ENCODE assay signal across 24 mouse cellular contexts in the genomic region with DNA sequence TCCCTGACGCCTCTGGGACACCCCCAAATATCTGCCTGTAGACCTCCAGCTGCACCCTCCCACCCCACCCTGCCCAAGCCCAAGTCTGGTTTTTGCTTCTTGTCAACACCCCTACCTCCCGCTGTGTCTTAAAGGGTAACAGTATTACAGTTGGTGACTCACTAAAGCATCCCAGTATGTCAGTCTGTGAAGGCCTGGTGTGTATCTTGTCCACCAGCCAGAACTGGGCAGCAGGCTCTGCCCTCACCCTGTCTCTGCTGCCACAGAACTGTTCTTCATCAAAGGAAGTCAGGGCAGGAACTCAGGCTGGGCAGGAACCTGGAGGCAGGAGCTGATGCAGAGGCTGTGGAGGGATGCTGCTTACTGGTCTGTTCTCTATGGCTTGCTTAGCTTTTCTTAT. TPM values are rescaled to one million over a fixed set of nuclear protein-coding genes. Genes with fewer than 3 reads are reported as not detected.
DNase-seq lines count a peak whose midpoint lies in the region; TF ChIP-seq lines count a peak whose summit lies in the region.
"Had no signal": no experiment of that assay in that cellular context is flagged by ENCODE, and none has a peak within 500 bp of the region (broad histone marks: within the 10 kb centered on the region; RNA-seq: fewer than 3 reads in every experiment).

No protein-coding gene starts in this region.

- H3K4me3 ChIP-seq in myocyte = no peak overlapping the region
- H3K4me3 ChIP-seq in embryonic facial prominence, embryonic 10.5 days = no peak overlapping the region
- H3K4me3 ChIP-seq: embryonic facial prominence, embryonic 12.5 days; embryonic facial prominence, embryonic 15.5 days; forebrain, embryonic 15.5 days; heart, embryonic 10.5 days; heart, embryonic 13.5 days had no signal

- WGBS in embryonic facial prominence, embryonic 10.5 days = 87% methylated on average over 2 of the region's 2 CpGs

- H3K27me3 ChIP-seq in myocyte (ENCODE audit: control insufficient read depth, insufficient read depth, insufficient read length) = no peaks in the 10 kb centered on the region
- no peaks in the 10 kb centered on the region for H3K27me3 ChIP-seq in embryonic facial prominence, embryonic 10.5 days (replicated peaks; ENCODE audit: low read depth, poor library complexity, severe bottlenecking)
- H3K27me3 ChIP-seq: embryonic facial prominence, embryonic 12.5 days; embryonic facial prominence, embryonic 15.5 days; forebrain, embryonic 15.5 days had no signal

- no peak overlapping the region for H3K27ac ChIP-seq in embryonic facial prominence, embryonic 10.5 days (replicated peaks)
- H3K27ac ChIP-seq: embryonic facial prominence, embryonic 12.5 days; embryonic facial prominence, embryonic 15.5 days; forebrain, embryonic 15.5 days; heart, embryonic 10.5 days; heart, embryonic 13.5 days; hindbrain, embryonic 14.5 days; hindbrain, postnatal 0 days had no signal

- H3K79me2 ChIP-seq in myocyte (ENCODE audit: control insufficient read depth, insufficient read depth) = no peaks in the 10 kb centered on the region

- H3K4me2 ChIP-seq in myocyte (ENCODE audit: low read depth) = peak overlapping the region; percentile 13
- H3K4me2 ChIP-seq: embryonic facial prominence, embryonic 12.5 days; embryonic facial prominence, embryonic 15.5 days; forebrain, embryonic 15.5 days; heart, embryonic 13.5 days; hindbrain, embryonic 14.5 days had no signal

- H3ac ChIP-seq in myocyte (ENCODE audit: control insufficient read depth, insufficient read length) = no peak overlapping the region

- H3K4me1 ChIP-seq in embryonic facial prominence, embryonic 10.5 days = peaks cover 8% of the 10 kb centered on the region

- DNase-seq in 3134 (ENCODE audit: extremely low read depth, insufficient read length, low spot score) (peak; percentile 14), 3T3-L1 (ENCODE audit: low read depth, low spot score) (peak; percentile 44), NIH3T3 (ENCODE audit: low read depth) (peak; percentile 31)
- DNase-seq in urinary bladder, postnatal 36 days (ENCODE audit: low spot score in 2 of 2) = no peak
- no peak for DNase-seq in embryonic facial prominence, embryonic 10.5 days (ENCODE audit: low spot score)
- DNase-seq: adrenal gland, postnatal 10 days; cerebellum, adult 18-20 months; cerebellum, adult 9-10 months; cerebellum, postnatal 14 days; gastrocnemius, postnatal 25 days; heart, adult 18-20 months; heart, postnatal 14 days; heart, postnatal 4 days; kidney, adult 18-20 months had no signal

- no peak for TF ChIP-seq POLR2A in myocyte (IDR thresholded peaks at IDR 0.05; ENCODE audit: insufficient read length, low read depth)

- H3K36me3 ChIP-seq in myocyte (ENCODE audit: control insufficient read depth, insufficient read depth) = no peaks in the 10 kb centered on the region
- no peaks in the 10 kb centered on the region for H3K36me3 ChIP-seq in embryonic facial prominence, embryonic 10.5 days (replicated peaks)
- H3K36me3 ChIP-seq: embryonic facial prominence, embryonic 12.5 days; embryonic facial prominence, embryonic 15.5 days; forebrain, embryonic 15.5 days; heart, embryonic 10.5 days; heart, embryonic 13.5 days had no signal

- no peaks in the 10 kb centered on the region for H3K9me3 ChIP-seq in embryonic facial prominence, embryonic 10.5 days
- H3K9me3 ChIP-seq: embryonic facial prominence, embryonic 12.5 days; embryonic facial prominence, embryonic 15.5 days; forebrain, embryonic 15.5 days; heart, embryonic 10.5 days; heart, embryonic 13.5 days had no signal

TF ChIP-seq in myocyte, 11 proteins besides CTCF, POLR2A, EP300 and RAD21:
- TF ChIP-seq MYOD1 (IDR thresholded peaks at IDR 0.05; ENCODE audit: control insufficient read depth in 1 of 3, insufficient read length in 2 of 3, low read depth in 2 of 3) (no peak), TCF12 (IDR thresholded peaks at IDR 0.05; ENCODE audit: insufficient read depth, poor library complexity, severe bottlenecking) (no peak), REST (IDR thresholded peaks at IDR 0.05; ENCODE audit: insufficient read depth, insufficient read length) (no peak), MYOG (IDR thresholded peaks at IDR 0.05; ENCODE audit: control insufficient read depth in 1 of 3, insufficient read depth in 1 of 3, insufficient read length in 2 of 3, low read depth in 2 of 3) (no peak), SRF (IDR thresholded peaks at IDR 0.05; ENCODE audit: control insufficient read depth, insufficient read length, low read depth) (no peak), USF1 (IDR thresholded peaks at IDR 0.05; ENCODE audit: low read depth) (no peak), MAX (IDR thresholded peaks at IDR 0.05; ENCODE audit: low read depth) (no peak), TCF3 (IDR thresholded peaks at IDR 0.05; ENCODE audit: insufficient read length, low read depth) (no peak), POLR2AphosphoS2 (IDR thresholded peaks at IDR 0.05; ENCODE audit: insufficient read length, low read depth) (no peak), CEBPB (IDR thresholded peaks at IDR 0.05; ENCODE audit: insufficient read depth, poor library complexity, severe bottlenecking) (no peak), E2F4 (IDR thresholded peaks at IDR 0.05; ENCODE audit: insufficient read depth) (no peak)

RNA-seq across cellular contexts. Expression of a gene that starts 43.6 kb away (rescaled TPM):
- 20.8 TPM for polyA plus RNA-seq in myocyte (2012; fragmentation: generic; extraction: Trizol)
- polyA plus RNA-seq in embryonic facial prominence, embryonic 10.5 days (2016; fragmentation: Nextera tagmentation; extraction: Ambion mirVana) = 10.9 and 11.0 TPM in 2 replicates

RNA-seq across cellular contexts. Expression of a gene that starts 51.5 kb away (rescaled TPM):
- polyA plus RNA-seq in myocyte (2012; fragmentation: generic; extraction: Trizol) = 5.1 TPM
- polyA plus RNA-seq in embryonic facial prominence, embryonic 10.5 days (2016; fragmentation: Nextera tagmentation; extraction: Ambion mirVana) = 10.0 and 10.2 TPM in 2 replicates

RNA-seq across cellular contexts. Expression of a gene that starts 53.2 kb away (rescaled TPM):
- 5.9 TPM for polyA plus RNA-seq in myocyte (2012; fragmentation: generic; extraction: Trizol)
- polyA plus RNA-seq in embryonic facial prominence, embryonic 10.5 days (2016; fragmentation: Nextera tagmentation; extraction: Ambion mirVana) = 4.2 and 5.4 TPM in 2 replicates
- polyA plus RNA-seq: CD4-positive, CD25-positive, alpha-beta regulatory T cell, adult 4 months; inflammation-experienced regulatory T-cells, adult 6 months had no signal

Comparison
In these comparisons a context has a peak if more than half of its experiments do, and no peak if none do; other contexts are left out.
1. DNase-seq: peak in 3134 (single experiment), 3T3-L1 (single experiment) and NIH3T3 (single experiment); none in urinary bladder, postnatal 36 days (0 of 2) and embryonic facial prominence, embryonic 10.5 days (single experiment).